Mouse (Mus musculus): ENCODE measurements around the gene Gtpbp4.
"Not testable (repeated sequence)": the region's sequence is repeated elsewhere in the genome, so short reads cannot be mapped to it uniquely, and the experiment has no call there.

Gene Gtpbp4

GRCm38 (mm10) chr13:8972972-8973371 is 22.9 kb downstream of the Gtpbp4 start:
- in situ Hi-C loops (cut with MboI; ENCODE audit: low sequenced_read_pairs): no loop called here

- in situ Hi-C loops (cut with MboI; ENCODE audit: low sequenced_read_pairs): no loop called here
Measured at GRCm38 (mm10) chr13:8972369-8972768, 23.5 kb downstream of the Gtpbp4 start.

- in situ Hi-C loops (cut with MboI; ENCODE audit: low sequenced_read_pairs): no loop called here
Measured at GRCm38 (mm10) chr13:8967742-8968141, 28.1 kb downstream of the Gtpbp4 start.

- in situ Hi-C loops (cut with MboI; ENCODE audit: low sequenced_read_pairs): no loop called here
Measured at GRCm38 (mm10) chr13:8965224-8965623, 30.7 kb downstream of the Gtpbp4 start.

- in situ Hi-C loops (cut with MboI; ENCODE audit: low sequenced_read_pairs): not testable (repeated sequence)
Measured at GRCm38 (mm10) chr13:8962266-8962665, 33.6 kb downstream of the Gtpbp4 start.

GRCm38 (mm10) chr13:8961128-8961888 is 34.6 kb downstream of the Gtpbp4 start:
- in situ Hi-C loops (cut with MboI; ENCODE audit: low sequenced_read_pairs): not testable (repeated sequence)

GRCm38 (mm10) chr13:8959554-8959953 is 36.3 kb downstream of the Gtpbp4 start:
- in situ Hi-C loops (cut with MboI; ENCODE audit: low sequenced_read_pairs): not testable (repeated sequence)

GRCm38 (mm10) chr13:8959058-8959457 is 36.8 kb downstream of the Gtpbp4 start:
- in situ Hi-C loops (cut with MboI; ENCODE audit: low sequenced_read_pairs): not testable (repeated sequence)

GRCm38 (mm10) chr13:8956873-8957272 is 39.0 kb downstream of the Gtpbp4 start:
- in situ Hi-C loops (cut with MboI; ENCODE audit: low sequenced_read_pairs): not testable (repeated sequence)

GRCm38 (mm10) chr13:8955127-8955526 is 40.8 kb downstream of the Gtpbp4 start:
- in situ Hi-C loops (cut with MboI; ENCODE audit: low sequenced_read_pairs): not testable (repeated sequence)

- in situ Hi-C loops (cut with MboI; ENCODE audit: low sequenced_read_pairs): not testable (repeated sequence)
Measured at GRCm38 (mm10) chr13:8952563-8952962, 43.3 kb downstream of the Gtpbp4 start, which contains the start of gene Idi2. Gene Idi2 (plus strand): TSS chr13:8952863.

- in situ Hi-C loops (cut with MboI; ENCODE audit: low sequenced_read_pairs): not testable (repeated sequence)
Measured at GRCm38 (mm10) chr13:8948131-8948530, 47.8 kb downstream of the Gtpbp4 start, which contains the start of gene Gm9745. Gene Gm9745 (minus strand): TSS chr13:8948231.

GRCm38 (mm10) chr13:8943828-8944227 is 52.1 kb downstream of the Gtpbp4 start:
- in situ Hi-C loops (cut with MboI; ENCODE audit: low sequenced_read_pairs): not testable (repeated sequence)

- in situ Hi-C loops (cut with MboI; ENCODE audit: low sequenced_read_pairs): not testable (repeated sequence)
Measured at GRCm38 (mm10) chr13:8941701-8942100, 54.2 kb downstream of the Gtpbp4 start.

GRCm38 (mm10) chr13:8941110-8941509 is 54.8 kb downstream of the Gtpbp4 start:
- in situ Hi-C loops (cut with MboI; ENCODE audit: low sequenced_read_pairs): not testable (repeated sequence)

GRCm38 (mm10) chr13:8937611-8938140 is 58.2 kb downstream of the Gtpbp4 start:
- in situ Hi-C loops (cut with MboI; ENCODE audit: low sequenced_read_pairs): not testable (repeated sequence)

GRCm38 (mm10) chr13:8933499-8933898 is 62.4 kb downstream of the Gtpbp4 start:
- in situ Hi-C loops (cut with MboI; ENCODE audit: low sequenced_read_pairs): no loop called here
